Mouse (Mus musculus): Measurements from ENCODE around the gene Cep83.

DNA sequence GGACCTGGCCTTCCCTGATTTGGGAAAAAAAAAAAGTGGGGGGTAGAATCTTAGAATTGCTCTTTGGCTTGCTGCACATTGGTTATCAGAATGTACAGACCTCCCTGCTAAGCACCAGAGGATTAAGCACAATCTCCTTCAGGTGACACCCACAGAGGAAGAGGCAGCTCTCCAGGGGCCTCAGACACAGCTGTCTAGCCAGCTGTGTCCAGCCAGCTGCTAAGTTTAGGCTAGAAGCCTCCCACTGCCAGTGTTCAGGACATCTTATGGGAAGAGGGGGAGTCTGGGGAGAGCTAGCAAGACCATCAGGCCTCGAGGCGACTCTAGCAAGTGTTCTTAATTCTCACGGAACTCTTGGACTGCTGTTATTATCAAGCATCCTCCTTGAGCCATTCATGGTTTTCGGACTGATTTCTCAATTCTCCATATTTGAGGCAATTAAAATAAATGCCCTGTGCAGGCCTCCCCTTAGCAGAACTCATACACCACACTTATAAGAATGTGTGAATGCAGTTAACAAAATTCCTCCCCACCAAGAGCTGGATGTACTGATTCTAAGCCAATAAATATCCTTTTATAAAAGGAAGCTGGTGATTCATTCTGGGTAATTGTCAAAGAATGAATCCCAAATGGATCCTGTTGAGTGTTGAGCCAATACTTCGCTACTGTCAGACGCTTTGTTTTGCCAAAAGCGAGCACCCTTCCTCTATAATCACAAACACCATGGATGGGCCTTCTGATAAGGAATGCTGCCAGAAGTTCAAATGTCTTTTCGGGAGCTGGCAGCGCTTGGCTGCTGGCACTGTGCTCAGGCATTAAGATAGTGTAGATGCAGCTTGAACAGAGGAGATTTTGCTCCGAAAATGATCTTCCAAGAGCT lies 115.8 kb downstream of the Cep83 start:
- TF ChIP-seq POLR2A (IDR thresholded peaks at IDR 0.05; ENCODE audit: extremely low read depth, insufficient read depth, low read length) (no peak), CTCF (IDR thresholded peaks at IDR 0.05; ENCODE audit: low read depth, low read length) (no peak)
